Mouse (Mus musculus): Measurements from ENCODE around the gene Stk38. TPM values are rescaled to one million over a fixed set of nuclear protein-coding genes. Genes with fewer than 3 reads are reported as not detected.

Stk38 gene
- total and polyA plus RNA-seq, 3 experiments: 29.0 to 56.4 (median 56.0) TPM

DNA sequence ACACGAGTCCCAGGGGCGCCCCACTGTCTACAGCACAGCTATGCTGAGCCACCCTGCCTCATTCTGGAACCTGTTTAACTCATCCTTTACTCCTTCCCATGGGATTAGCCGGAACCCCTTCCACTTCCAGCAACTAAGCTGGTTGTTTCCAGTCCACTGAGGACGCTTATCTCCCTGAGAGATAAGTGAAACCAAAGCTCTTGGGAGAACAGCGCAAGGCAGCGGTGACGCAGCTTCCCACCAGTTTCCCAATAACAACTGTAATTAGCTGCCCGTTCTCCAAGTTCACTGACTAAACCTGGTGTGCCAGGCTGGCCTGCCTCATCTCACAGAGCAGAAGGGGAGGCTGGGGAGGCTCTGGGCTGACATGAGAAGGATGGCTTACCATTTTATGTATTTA is 86.7 kb downstream of the Stk38 start:
- H3K79me2 ChIP-seq (replicated peaks; ENCODE audit: control insufficient read depth, extremely low read depth, insufficient read depth, poor library complexity, severe bottlenecking): no peaks in the 10 kb centered on the region
- peaks cover 9 to 18% of the 10 kb centered on the region in 2 experiments for H3K4me1 ChIP-seq (ENCODE audit: control insufficient read depth in 1 of 2, insufficient read depth in 2 of 2)
- no peak overlapping the region for H3K9ac ChIP-seq (ENCODE audit: insufficient read depth, low read depth)
- H3K4me3 ChIP-seq (replicated peaks in 1 of 3; ENCODE audit: low read depth in 2 of 3, low read length in 2 of 3, poor library complexity in 1 of 3): no peak overlapping the region
- TF ChIP-seq KAT2A (IDR thresholded peaks at IDR 0.05; ENCODE audit: insufficient replicate concordance, low read length) (no peak), POLR2A (IDR thresholded peaks at IDR 0.05; ENCODE audit: low read depth, low read length) (no peak), RAD21 (IDR thresholded peaks at IDR 0.05; ENCODE audit: low read depth, low read length) (no peak), IRF4 (IDR thresholded peaks at IDR 0.05; ENCODE audit: low read depth, low read length) (no peak)
- dilution Hi-C loops (cut with MboI; ENCODE audit: extremely low pct_ligation_motif_present, extremely low pct_unique_long_range_greater_than_20kb, low sequenced_read_pairs): no loop called here
- H3K4me2 ChIP-seq (ENCODE audit: insufficient read depth, low read depth, poor library complexity, severe bottlenecking): no peak overlapping the region
- no peak for DNase-seq (ENCODE audit: extremely low read depth)
- H3K36me3 ChIP-seq (replicated peaks in 1 of 2; ENCODE audit: control insufficient read depth in 1 of 2, insufficient read depth in 1 of 2, low read length in 1 of 2): no peaks in the 10 kb centered on the region
- H3K27me3 ChIP-seq (replicated peaks): no peaks in the 10 kb centered on the region
- in situ Hi-C loops (cut with MboI; ENCODE audit: low pct_ligation_motif_present, low pct_unique_long_range_greater_than_20kb, low sequenced_read_pairs): no loop called here
- no peak overlapping the region for H3K27ac ChIP-seq (ENCODE audit: insufficient read depth, low read depth)
- H3K9me3 ChIP-seq (replicated peaks; ENCODE audit: low read length): no peaks in the 10 kb centered on the region

Other genes with a start within 250 kb of the Stk38 start
- not detected in 2 replicates for gene Mapk13, start 238.7 kb downstream of the Stk38 start, total RNA-seq (2012; rRNA removed)
- gene Mapk13, start 238.7 kb downstream of the Stk38 start, total RNA-seq (2014; rRNA removed): not detected in 2 replicates
- gene Mapk13, start 238.7 kb downstream of the Stk38 start, polyA plus RNA-seq (2012; ENCODE audit: insufficient read length, low read depth): not detected in 2 replicates
- 1.5 and 2.3 TPM in 2 replicates for gene Brpf3, start 206.9 kb downstream of the Stk38 start, total RNA-seq (2012; rRNA removed)
- gene Brpf3, start 206.9 kb downstream of the Stk38 start, total RNA-seq (2014; rRNA removed): 0.40 and 0.96 TPM in 2 replicates
- gene Brpf3, start 206.9 kb downstream of the Stk38 start, polyA plus RNA-seq (2012; ENCODE audit: insufficient read length, low read depth): 8.5 and 12.1 TPM in 2 replicates
- not detected in 2 replicates for gene Pnpla1, start 149.6 kb downstream of the Stk38 start, total RNA-seq (2012; rRNA removed)
- gene Pnpla1, start 149.6 kb downstream of the Stk38 start, total RNA-seq (2014; rRNA removed): not detected in 2 replicates
- not detected in 2 replicates for gene Pnpla1, start 149.6 kb downstream of the Stk38 start, polyA plus RNA-seq (2012; ENCODE audit: insufficient read length, low read depth)
- gene 4930539E08Rik, start 92.7 kb downstream of the Stk38 start, total RNA-seq (2012; rRNA removed): 1.4 TPM in 2 replicates
- 0.57 and 0.62 TPM in 2 replicates for gene 4930539E08Rik, start 92.7 kb downstream of the Stk38 start, total RNA-seq (2014; rRNA removed)
- 1.2 and 1.4 TPM in 2 replicates for gene 4930539E08Rik, start 92.7 kb downstream of the Stk38 start, polyA plus RNA-seq (2012; ENCODE audit: insufficient read length, low read depth)
- not detected in 2 replicates for gene Pxt1, start 64.2 kb downstream of the Stk38 start, total RNA-seq (2012; rRNA removed)
- not detected in 2 replicates for gene Pxt1, start 64.2 kb downstream of the Stk38 start, total RNA-seq (2014; rRNA removed)
- not detected in 2 replicates for gene Pxt1, start 64.2 kb downstream of the Stk38 start, polyA plus RNA-seq (2012; ENCODE audit: insufficient read length, low read depth)
- 40.1 and 41.3 TPM in 2 replicates for gene Kctd20, start 56.0 kb downstream of the Stk38 start, total RNA-seq (2012; rRNA removed)
- 62.9 and 68.5 TPM in 2 replicates for gene Kctd20, start 56.0 kb downstream of the Stk38 start, total RNA-seq (2014; rRNA removed)
- 68.6 and 85.2 TPM in 2 replicates for gene Kctd20, start 56.0 kb downstream of the Stk38 start, polyA plus RNA-seq (2012; ENCODE audit: insufficient read length, low read depth)
- 171 and 266 TPM in 2 replicates for gene Srsf3, start 24.6 kb upstream of the Stk38 start, total RNA-seq (2012; rRNA removed)
- 380 and 479 TPM in 2 replicates for gene Srsf3, start 24.6 kb upstream of the Stk38 start, total RNA-seq (2014; rRNA removed)
- 687 and 712 TPM in 2 replicates for gene Srsf3, start 24.6 kb upstream of the Stk38 start, polyA plus RNA-seq (2012; ENCODE audit: insufficient read length, low read depth)
- 25.3 and 37.5 TPM in 2 replicates for gene Cdkn1a, start 83.0 kb upstream of the Stk38 start, total RNA-seq (2012; rRNA removed)
- 9.1 and 10.6 TPM in 2 replicates for gene Cdkn1a, start 83.0 kb upstream of the Stk38 start, total RNA-seq (2014; rRNA removed)
- gene Cdkn1a, start 83.0 kb upstream of the Stk38 start, polyA plus RNA-seq (2012; ENCODE audit: insufficient read length, low read depth): 55.0 and 59.1 TPM in 2 replicates
- gene Rab44, start 106.2 kb upstream of the Stk38 start, total RNA-seq (2012; rRNA removed): 0.17 and 0.34 TPM in 2 replicates
- 0.12 TPM in 1 of 2 replicates, not detected in the other for gene Rab44, start 106.2 kb upstream of the Stk38 start, total RNA-seq (2014; rRNA removed)
- gene Rab44, start 106.2 kb upstream of the Stk38 start, polyA plus RNA-seq (2012; ENCODE audit: insufficient read length, low read depth): 0.30 TPM in 1 of 2 replicates, not detected in the other
- 0.50 and 1.3 TPM in 2 replicates for gene Cpne5, start 230.2 kb upstream of the Stk38 start, total RNA-seq (2012; rRNA removed)
- gene Cpne5, start 230.2 kb upstream of the Stk38 start, total RNA-seq (2014; rRNA removed): 0.68 and 0.74 TPM in 2 replicates
- gene Cpne5, start 230.2 kb upstream of the Stk38 start, polyA plus RNA-seq (2012; ENCODE audit: insufficient read length, low read depth): 1.4 and 1.9 TPM in 2 replicates

Data from CH12.LX (cell line).